Mouse (Mus musculus): ENCODE data around the gene Antxr1.

Antxr1 gene

GRCm38 (mm10) chr6:87133520-87133919 lies 202.1 kb downstream of the Antxr1 start:
- no peak for DNase-seq

- DNase-seq: no peak
Measured at GRCm38 (mm10) chr6:87131078-87131477, 204.5 kb downstream of the Antxr1 start.

- DNase-seq: no peak
Measured at GRCm38 (mm10) chr6:87130628-87131027, 205.0 kb downstream of the Antxr1 start.

- DNase-seq: no peak
Measured at GRCm38 (mm10) chr6:87129861-87130260, 205.8 kb downstream of the Antxr1 start.

- no peak for DNase-seq
Measured at GRCm38 (mm10) chr6:87127049-87127753, 208.4 kb downstream of the Antxr1 start.

- DNase-seq: no peak
Measured at GRCm38 (mm10) chr6:87123973-87124372, 211.6 kb downstream of the Antxr1 start.

- DNase-seq: no peak
Measured at GRCm38 (mm10) chr6:87123406-87123805, 212.2 kb downstream of the Antxr1 start.

- DNase-seq: no peak
Measured at GRCm38 (mm10) chr6:87121961-87122360, 213.7 kb downstream of the Antxr1 start.

- no peak for DNase-seq
Measured at GRCm38 (mm10) chr6:87120661-87121060, 215.0 kb downstream of the Antxr1 start.

- no peak for DNase-seq
Measured at GRCm38 (mm10) chr6:87119975-87120374, 215.6 kb downstream of the Antxr1 start.

GRCm38 (mm10) chr6:87119066-87119837 lies 216.4 kb downstream of the Antxr1 start:
- DNase-seq: no peak

GRCm38 (mm10) chr6:87116596-87116995 lies 219.0 kb downstream of the Antxr1 start:
- no peak for DNase-seq

GRCm38 (mm10) chr6:87115981-87116380 lies 219.6 kb downstream of the Antxr1 start:
- DNase-seq: no peak

- DNase-seq: no peak
Measured at GRCm38 (mm10) chr6:87112125-87112524, 223.5 kb downstream of the Antxr1 start.

GRCm38 (mm10) chr6:87111493-87111892 lies 224.1 kb downstream of the Antxr1 start:
- DNase-seq: no peak

- DNase-seq: no peak
Measured at GRCm38 (mm10) chr6:87104123-87104796, 231.4 kb downstream of the Antxr1 start, which contains the start of gene D6Ertd527e. Gene D6Ertd527e (plus strand): TSS chr6:87104746.

GRCm38 (mm10) chr6:87103314-87103713 lies 232.3 kb downstream of the Antxr1 start:
- no peak for DNase-seq

- peak; percentile 13 for DNase-seq
Measured at GRCm38 (mm10) chr6:87102421-87102911, 233.2 kb downstream of the Antxr1 start.

- no peak for DNase-seq
Measured at GRCm38 (mm10) chr6:87101955-87102353, 233.7 kb downstream of the Antxr1 start.

GRCm38 (mm10) chr6:87101281-87101954 lies 234.2 kb downstream of the Antxr1 start:
- DNase-seq: peak; percentile 87

GRCm38 (mm10) chr6:87100297-87101020 lies 235.2 kb downstream of the Antxr1 start:
- no peak for DNase-seq

GRCm38 (mm10) chr6:87099671-87100296 lies 235.8 kb downstream of the Antxr1 start:
- DNase-seq: no peak

All from kidney, adult 9 months (tissue).